Mouse (Mus musculus) C2C12 (cell line): Measurements from ENCODE around the gene Tbc1d8.

Experiments used
- CEBPB ChIP-seq: IDR thresholded peaks from one replicate; pipeline ENCODE4 v1.6.1; 2011; ENCODE audit warnings: low read depth, mild to moderate bottlenecking, control low read depth, moderate library complexity
- CTCF ChIP-seq: IDR thresholded peaks from one replicate; pipeline ENCODE4 v1.5.1; 2011; ENCODE audit not compliant: control insufficient read depth, insufficient read depth, insufficient read length

DNA sequence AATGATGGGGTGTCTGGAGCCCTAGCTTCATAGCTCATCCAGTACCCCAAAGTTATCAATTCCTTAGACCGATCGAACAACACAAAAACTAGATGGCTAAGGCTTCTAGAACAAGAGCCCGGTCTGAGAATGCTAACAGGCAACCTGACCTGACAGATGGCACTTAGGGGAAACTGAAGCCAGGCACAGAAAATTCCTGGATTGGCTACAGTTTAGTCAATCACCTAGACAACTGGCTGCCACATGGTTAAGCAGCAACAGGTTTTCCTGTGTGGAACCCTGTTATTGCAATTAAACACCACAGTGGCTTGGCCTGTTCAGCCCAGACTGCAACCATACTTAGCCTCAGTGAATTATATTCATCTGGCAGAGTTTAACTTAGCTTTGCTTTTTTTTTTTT lies 13.8 kb downstream of the Tbc1d8 start:
- TF ChIP-seq CEBPB (no peak), CTCF (no peak)
